Mouse (Mus musculus) C2C12 (cell line): ENCODE measurements at regions not wholly inside any gene's neighbourhood (a gene's known extent, or its start where the extent isn't known, plus 50 kb on each side); places are given as distances from the start of the nearest gene placed in this dataset.

ENCODE experiments used
- H3K27me3 ChIP-seq: one replicate; pipeline ENCODE4 v1.6.1; 2011; ENCODE audit not compliant: control insufficient read depth, insufficient read depth, insufficient read length
- H3K36me3 ChIP-seq: one replicate; pipeline ENCODE4 v1.6.1; 2011; ENCODE audit not compliant: control insufficient read depth, insufficient read depth
- H3K4me3 ChIP-seq: one replicate; pipeline ENCODE4 v1.5.1; 2011; ENCODE audit warnings: mild to moderate bottlenecking, control low read depth; ENCODE audit not compliant: poor library complexity, insufficient read depth, severe bottlenecking
- H3K79me2 ChIP-seq: one replicate; pipeline ENCODE4 v1.6.1; 2011; ENCODE audit not compliant: control insufficient read depth, insufficient read depth
- H3K79me3 ChIP-seq: one replicate; pipeline ENCODE4 v1.6.1; 2011; ENCODE audit warnings: low read depth, control low read depth
- H3ac ChIP-seq: one replicate; pipeline ENCODE3; 2011; ENCODE audit warnings: low read depth; ENCODE audit not compliant: control insufficient read depth, insufficient read length
- CEBPB ChIP-seq: IDR thresholded peaks from one replicate; pipeline ENCODE4 v1.6.1; 2011; ENCODE audit warnings: low read depth, mild to moderate bottlenecking, control low read depth, moderate library complexity
- CTCF ChIP-seq: IDR thresholded peaks from one replicate; pipeline ENCODE4 v1.5.1; 2011; ENCODE audit not compliant: control insufficient read depth, insufficient read depth, insufficient read length
- FOSL1 ChIP-seq: IDR thresholded peaks from one replicate; pipeline ENCODE4 v1.8.0; 2011; ENCODE audit warnings: mild to moderate bottlenecking, low read length; ENCODE audit not compliant: poor library complexity, insufficient read depth, severe bottlenecking
- MAX ChIP-seq: IDR thresholded peaks from one replicate; pipeline ENCODE4 v1.6.1; 2011; ENCODE audit warnings: mild to moderate bottlenecking, control low read depth
- MYOD1 ChIP-seq: IDR thresholded peaks from one replicate; pipeline ENCODE4 v1.6.1; 2011; ENCODE audit warnings: low read depth; ENCODE audit not compliant: control insufficient read depth, insufficient read length
- MYOG ChIP-seq: IDR thresholded peaks from one replicate; pipeline ENCODE4 v1.6.1; 2011; ENCODE audit not compliant: control insufficient read depth, insufficient read length; ENCODE audit errors: extremely low read depth
- USF1 ChIP-seq: IDR thresholded peaks from one replicate; pipeline ENCODE4 v1.6.1; 2011; ENCODE audit warnings: low read depth, mild to moderate bottlenecking, control low read depth, moderate library complexity

GRCm38 (mm10) chr14:105773674-105774073, 122.9 kb downstream of the Spry2 start:
- Histone ChIP-seq H3K79me3 (no peaks in the 10 kb centered on the region), H3ac (no peak overlapping the region), H3K79me2 (no peaks in the 10 kb centered on the region), H3K4me3 (no peak overlapping the region), H3K36me3 (no peaks in the 10 kb centered on the region), H3K27me3 (no peaks in the 10 kb centered on the region)
- no peak for TF ChIP-seq MAX
- no peak for TF ChIP-seq FOSL1
- no peak for TF ChIP-seq MYOG
- no peak for TF ChIP-seq CEBPB
- no peak for TF ChIP-seq MYOD1
- TF ChIP-seq USF1: no peak
- no peak for TF ChIP-seq CTCF

DNA sequence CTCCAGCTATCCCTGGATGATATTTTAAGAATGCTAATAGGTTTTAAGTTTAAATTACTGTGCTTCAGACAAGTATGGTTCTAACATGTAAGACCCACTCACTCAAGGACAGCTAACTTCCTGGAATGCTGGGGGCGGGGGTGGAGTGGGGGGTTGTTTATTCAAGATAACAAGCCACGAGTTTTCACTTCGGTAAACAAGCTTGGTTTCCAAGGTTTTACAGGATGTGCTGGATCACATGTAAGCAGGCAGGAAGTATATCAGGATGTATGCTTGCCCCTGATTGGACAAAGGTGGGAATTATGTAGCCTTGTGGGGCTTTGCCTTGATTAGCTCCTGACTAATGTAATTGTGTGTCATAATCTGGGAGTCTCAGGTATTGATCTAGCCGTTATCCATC, 129.5 kb downstream of the Spry2 start:
- H3K79me3 ChIP-seq: no peaks in the 10 kb centered on the region
- H3K79me2 ChIP-seq: no peaks in the 10 kb centered on the region
- TF ChIP-seq FOSL1: no peak

DNA sequence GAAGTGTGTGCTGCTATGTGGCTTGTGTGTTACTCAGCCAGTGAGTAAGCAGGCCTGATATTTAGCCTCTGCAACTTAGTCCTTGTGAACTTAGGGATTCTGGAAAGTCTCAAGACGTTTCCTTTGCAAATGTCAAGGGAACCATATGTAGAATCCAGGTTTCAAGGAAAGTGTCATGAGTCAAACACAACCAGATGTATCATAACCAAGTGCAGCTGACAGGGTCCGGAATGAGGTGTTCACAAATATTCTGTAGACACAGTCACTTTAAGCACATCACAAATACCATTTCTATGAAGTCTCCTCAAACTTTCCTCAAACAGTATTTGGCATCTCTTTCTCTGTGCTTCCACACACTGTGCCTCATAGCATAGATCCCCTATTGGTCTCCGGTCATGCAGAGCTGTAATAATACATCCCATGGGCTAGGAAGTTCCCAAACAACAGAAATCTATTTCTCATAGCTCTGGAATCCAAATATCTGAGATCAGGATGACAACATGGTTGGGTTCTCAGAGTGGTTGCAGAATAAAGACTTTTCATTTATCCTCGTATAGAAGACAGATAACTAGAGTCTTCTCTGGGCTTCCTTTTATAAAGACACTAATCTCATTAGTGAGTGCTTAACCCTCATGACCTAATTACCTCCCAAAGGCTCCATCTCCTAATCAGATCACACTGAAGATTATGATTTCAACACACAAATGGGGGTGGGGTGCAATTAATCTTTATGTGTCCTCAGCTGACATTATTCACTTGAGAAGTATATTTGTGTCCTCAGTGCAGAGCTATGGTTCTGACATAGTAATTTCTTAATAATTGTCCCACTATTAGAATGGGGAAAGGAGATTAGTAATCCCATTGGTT, 143.9 kb downstream of the Spry2 start:
- TF ChIP-seq CEBPB (no peak), CTCF (no peak), MAX (no peak), USF1 (no peak), MYOG (no peak), MYOD1 (no peak), FOSL1 (no peak)
- Histone ChIP-seq H3K36me3 (no peaks in the 10 kb centered on the region), H3K27me3 (no peaks in the 10 kb centered on the region), H3K4me3 (no peak overlapping the region), H3ac (no peak overlapping the region), H3K79me2 (no peaks in the 10 kb centered on the region), H3K79me3 (no peaks in the 10 kb centered on the region)

More for the DNA sequence above, 129.5 kb downstream of the Spry2 start:
- no peak overlapping the region for H3K4me3 ChIP-seq
- no peaks in the 10 kb centered on the region for H3K27me3 ChIP-seq
- H3ac ChIP-seq: no peak overlapping the region
- no peaks in the 10 kb centered on the region for H3K36me3 ChIP-seq

DNA sequence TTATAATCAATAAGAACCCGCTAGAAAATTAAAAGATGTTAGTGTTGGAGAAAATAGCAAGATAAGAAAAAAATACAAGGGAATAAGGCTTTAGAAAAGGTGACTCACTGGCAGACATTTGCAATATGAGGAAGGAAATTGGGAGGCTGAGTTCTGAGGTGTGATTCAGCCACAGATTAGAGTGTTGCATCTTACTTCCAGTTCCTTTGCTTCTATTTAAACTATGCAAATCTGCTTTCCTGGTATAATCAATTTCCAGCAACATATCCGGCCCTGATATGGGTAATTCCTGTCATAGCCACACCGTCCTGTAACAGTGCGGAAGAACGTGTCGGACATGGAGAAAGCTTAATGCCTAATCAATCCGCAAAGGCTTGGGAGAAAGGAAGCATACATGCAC, 144.9 kb downstream of the Spry2 start:
- Histone ChIP-seq H3K79me2 (no peaks in the 10 kb centered on the region), H3K4me3 (no peak overlapping the region), H3K36me3 (no peaks in the 10 kb centered on the region), H3K79me3 (no peaks in the 10 kb centered on the region), H3K27me3 (no peaks in the 10 kb centered on the region), H3ac (no peak overlapping the region)
- no peak for TF ChIP-seq CTCF
- TF ChIP-seq MYOD1: no peak
- TF ChIP-seq MYOG: no peak
- no peak for TF ChIP-seq USF1
- TF ChIP-seq FOSL1: no peak
- TF ChIP-seq CEBPB: no peak
- no peak for TF ChIP-seq MAX

GRCm38 (mm10) chr14:105744578-105744977, 152.0 kb downstream of the Spry2 start:
- H3K79me3 ChIP-seq: no peaks in the 10 kb centered on the region
- no peak overlapping the region for H3K4me3 ChIP-seq
- H3K27me3 ChIP-seq: no peaks in the 10 kb centered on the region
- H3K36me3 ChIP-seq: no peaks in the 10 kb centered on the region
- H3K79me2 ChIP-seq: no peaks in the 10 kb centered on the region
- TF ChIP-seq CTCF: no peak
- TF ChIP-seq CEBPB: no peak
- no peak for TF ChIP-seq MYOG
- TF ChIP-seq MYOD1: no peak
- TF ChIP-seq USF1: no peak
- no peak for TF ChIP-seq MAX
- no peak for TF ChIP-seq FOSL1
- H3ac ChIP-seq: no peak overlapping the region

DNA sequence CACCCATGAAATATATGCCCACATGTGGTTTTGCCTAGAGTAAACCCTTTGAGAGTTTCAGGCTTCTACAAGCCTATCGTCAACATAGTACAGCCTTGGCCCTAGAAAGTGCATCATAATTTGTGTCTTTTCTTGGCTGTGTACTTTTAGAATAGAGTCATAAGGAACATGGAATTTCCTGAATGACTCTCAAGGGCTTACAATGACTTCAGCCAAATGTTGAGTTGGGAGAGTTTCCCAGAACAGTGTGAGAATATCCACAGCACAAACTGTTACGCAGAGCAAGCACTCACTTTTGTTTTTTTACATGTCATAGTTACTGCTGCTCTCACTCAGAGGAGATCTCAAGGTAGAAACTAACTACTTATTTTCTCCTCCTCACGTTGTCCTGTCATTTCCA, 152.5 kb downstream of the Spry2 start:
- H3K79me2 ChIP-seq: no peaks in the 10 kb centered on the region
- H3K4me3 ChIP-seq: no peak overlapping the region
- no peaks in the 10 kb centered on the region for H3K79me3 ChIP-seq
- H3K36me3 ChIP-seq: no peaks in the 10 kb centered on the region
- no peaks in the 10 kb centered on the region for H3K27me3 ChIP-seq
- no peak for TF ChIP-seq MYOD1
- TF ChIP-seq MYOG: no peak
- TF ChIP-seq MAX: no peak
- no peak for TF ChIP-seq USF1
- no peak for TF ChIP-seq FOSL1
- TF ChIP-seq CTCF: no peak
- TF ChIP-seq CEBPB: no peak
- no peak overlapping the region for H3ac ChIP-seq
